Mouse (Mus musculus): ENCODE results near the gene Rwdd2b. TPM values are rescaled to one million over a fixed set of nuclear protein-coding genes. Genes with fewer than 3 reads are reported as not detected.

Gene Rwdd2b
- 11.0 and 12.3 TPM in 2 replicates for polyA plus RNA-seq (2014; fragmentation: Nextera tagmentation; extraction: Ambion mirVana)

- peak within 1 kb of the TSS; percentile 91 for H3K9ac ChIP-seq (ENCODE audit: low read length)
- peaks cover 7% of the 10 kb centered on the region for H3K36me3 ChIP-seq (ENCODE audit: control insufficient read depth, insufficient read depth, low read length)
- peak within 1 kb of the TSS; percentile 70 for H3K4me2 ChIP-seq (ENCODE audit: low read length)
- H3K4me1 ChIP-seq (ENCODE audit: control insufficient read depth in 2 of 2, insufficient read depth in 2 of 2, low read length in 2 of 2): peaks cover 6 to 11% of the 10 kb centered on the region in 2 experiments
- no peaks in the 10 kb centered on the region for H3K9me3 ChIP-seq (ENCODE audit: control insufficient read depth, low read length)
- H3K27ac ChIP-seq (replicated peaks in 1 of 2; ENCODE audit: control insufficient read depth in 1 of 2, insufficient read depth in 1 of 2, low read depth in 2 of 2, low read length in 2 of 2): peak within 1 kb of the TSS; percentile 89 to 92
- WGBS: under 1% methylated on average over 38 of the region's 38 CpGs
- ATAC-seq (ENCODE audit: insufficient number of reproducible peaks, insufficient read depth, low FRiP score, low read depth): peak; percentile 93
- H3K27me3 ChIP-seq (ENCODE audit: control insufficient read depth, insufficient read depth, low read length): no peaks in the 10 kb centered on the region
- H3K4me3 ChIP-seq (ENCODE audit: control insufficient read depth in 1 of 2, insufficient read depth in 1 of 2, low read depth in 1 of 2, low read length in 2 of 2): peak within 1 kb of the TSS; percentile 85 to 88
Measured at GRCm38 (mm10) chr16:87440184-87440686, at the start of gene Rwdd2b. TSS of gene Rwdd2b (minus strand) at chr16:87440573.

GRCm38 (mm10) chr16:87488605-87489004, 48.2 kb upstream of the Rwdd2b start:
- no peaks in the 10 kb centered on the region for H3K4me1 ChIP-seq (ENCODE audit: control insufficient read depth in 2 of 2, insufficient read depth in 2 of 2, low read length in 2 of 2)
- H3K36me3 ChIP-seq (ENCODE audit: control insufficient read depth, insufficient read depth, low read length): peaks cover 99% of the 10 kb centered on the region
- no peaks in the 10 kb centered on the region for H3K27me3 ChIP-seq (ENCODE audit: control insufficient read depth, insufficient read depth, low read length)
- H3K4me3 ChIP-seq (ENCODE audit: control insufficient read depth in 1 of 2, insufficient read depth in 1 of 2, low read depth in 1 of 2, low read length in 2 of 2): no peak overlapping the region
- 78% methylated on average over 2 of the region's 2 CpGs for WGBS
- H3K27ac ChIP-seq (replicated peaks in 1 of 2; ENCODE audit: control insufficient read depth in 1 of 2, insufficient read depth in 1 of 2, low read depth in 2 of 2, low read length in 2 of 2): no peak overlapping the region
- no peak overlapping the region for H3K4me2 ChIP-seq (ENCODE audit: low read length)
- no peak overlapping the region for H3K9ac ChIP-seq (ENCODE audit: low read length)
- H3K9me3 ChIP-seq (ENCODE audit: control insufficient read depth, low read length): no peaks in the 10 kb centered on the region
- ATAC-seq (ENCODE audit: insufficient number of reproducible peaks, insufficient read depth, low FRiP score, low read depth): no peak

DNA sequence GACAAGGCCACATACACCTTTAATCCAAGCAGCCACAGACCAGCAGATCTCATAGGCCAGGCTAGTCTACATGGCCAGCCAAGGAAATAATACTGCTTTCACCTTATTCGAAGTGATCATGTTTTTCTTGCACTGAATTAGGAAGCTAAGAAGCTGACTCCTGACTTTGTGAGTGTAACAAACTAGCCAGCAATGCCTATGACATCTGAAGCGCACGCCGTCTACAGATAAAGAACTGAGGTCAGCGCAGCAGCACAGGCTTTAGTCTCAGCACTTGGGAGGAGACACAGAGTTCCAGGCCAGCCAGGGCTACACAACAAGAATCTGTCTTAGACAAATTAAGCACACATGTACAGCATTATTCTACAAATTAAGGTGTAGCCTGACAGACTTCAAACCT, 46.4 kb upstream of the Rwdd2b start:
- no peak for ATAC-seq (ENCODE audit: insufficient number of reproducible peaks, insufficient read depth, low FRiP score, low read depth)
- H3K27ac ChIP-seq (replicated peaks in 1 of 2; ENCODE audit: control insufficient read depth in 1 of 2, insufficient read depth in 1 of 2, low read depth in 2 of 2, low read length in 2 of 2): no peak overlapping the region
- 81% methylated on average over 5 of the region's 5 CpGs for WGBS

DNA sequence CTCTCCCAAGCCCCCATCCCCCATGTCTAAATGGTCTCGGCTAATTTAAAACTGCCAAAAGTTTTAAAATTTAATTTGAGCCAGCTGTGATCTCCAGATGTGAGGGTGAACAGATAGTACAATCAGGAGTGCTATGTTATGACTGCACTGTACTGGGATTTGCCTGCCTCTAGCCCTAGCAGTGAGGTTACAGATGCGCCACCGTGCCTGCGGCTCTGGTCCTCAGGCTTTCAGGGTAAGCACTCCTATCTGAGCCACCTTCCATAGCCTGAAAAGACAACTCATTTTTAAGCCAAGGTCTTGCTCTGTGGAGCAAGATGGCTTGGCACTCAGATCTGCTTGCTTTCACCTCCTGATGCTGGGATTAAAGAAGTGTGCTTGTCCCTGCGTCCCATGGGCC, 44.0 kb upstream of the Rwdd2b start:
- Histone ChIP-seq H3K36me3 (ENCODE audit: control insufficient read depth, insufficient read depth, low read length) (peaks cover 94% of the 10 kb centered on the region), H3K4me2 (ENCODE audit: low read length) (no peak overlapping the region), H3K27ac (replicated peaks in 1 of 2; ENCODE audit: control insufficient read depth in 1 of 2, insufficient read depth in 1 of 2, low read depth in 2 of 2, low read length in 2 of 2) (no peak overlapping the region), H3K9me3 (ENCODE audit: control insufficient read depth, low read length) (no peaks in the 10 kb centered on the region), H3K4me1 (ENCODE audit: control insufficient read depth in 2 of 2, insufficient read depth in 2 of 2, low read length in 2 of 2) (no peaks in the 10 kb centered on the region), H3K9ac (ENCODE audit: low read length) (no peak overlapping the region), H3K4me3 (ENCODE audit: control insufficient read depth in 1 of 2, insufficient read depth in 1 of 2, low read depth in 1 of 2, low read length in 2 of 2) (no peak overlapping the region), H3K27me3 (ENCODE audit: control insufficient read depth, insufficient read depth, low read length) (no peaks in the 10 kb centered on the region)
- no peak for ATAC-seq (ENCODE audit: insufficient number of reproducible peaks, insufficient read depth, low FRiP score, low read depth)
- WGBS: 91% methylated on average over 5 of the region's 5 CpGs

More for the DNA sequence above, 46.4 kb upstream of the Rwdd2b start:
- Histone ChIP-seq H3K4me2 (ENCODE audit: low read length) (no peak overlapping the region), H3K27me3 (ENCODE audit: control insufficient read depth, insufficient read depth, low read length) (no peaks in the 10 kb centered on the region), H3K9ac (ENCODE audit: low read length) (no peak overlapping the region), H3K4me3 (ENCODE audit: control insufficient read depth in 1 of 2, insufficient read depth in 1 of 2, low read depth in 1 of 2, low read length in 2 of 2) (no peak overlapping the region), H3K9me3 (ENCODE audit: control insufficient read depth, low read length) (no peaks in the 10 kb centered on the region), H3K36me3 (ENCODE audit: control insufficient read depth, insufficient read depth, low read length) (peaks cover 98% of the 10 kb centered on the region), H3K4me1 (ENCODE audit: control insufficient read depth in 2 of 2, insufficient read depth in 2 of 2, low read length in 2 of 2) (no peaks in the 10 kb centered on the region)

GRCm38 (mm10) chr16:87470579-87470978, 30.2 kb upstream of the Rwdd2b start:
- H3K9ac ChIP-seq (ENCODE audit: low read length): no peak overlapping the region
- peaks cover 91% of the 10 kb centered on the region for H3K36me3 ChIP-seq (ENCODE audit: control insufficient read depth, insufficient read depth, low read length)
- 86% methylated on average over 4 of the region's 4 CpGs for WGBS

DNA sequence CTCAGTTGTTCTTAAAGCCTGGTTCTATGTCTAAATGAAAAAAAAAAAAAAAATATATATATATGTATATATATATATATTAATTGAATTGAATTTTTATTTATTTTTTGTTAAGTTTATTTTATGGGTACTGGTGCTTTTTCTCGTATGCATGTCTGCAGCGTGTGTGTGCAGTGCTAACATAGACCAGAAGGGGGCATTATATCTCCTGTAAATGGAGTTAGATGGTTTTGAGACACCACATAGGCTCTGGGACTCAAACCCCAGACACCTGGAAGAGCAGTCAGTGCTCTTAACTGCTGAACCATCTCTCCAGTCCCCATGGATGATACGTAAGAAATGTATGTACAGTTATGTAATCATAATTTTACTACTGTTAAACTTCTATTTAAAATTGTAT, 18.4 kb upstream of the Rwdd2b start:
- Histone ChIP-seq H3K4me3 (ENCODE audit: control insufficient read depth in 1 of 2, insufficient read depth in 1 of 2, low read depth in 1 of 2, low read length in 2 of 2) (no peak overlapping the region), H3K9ac (ENCODE audit: low read length) (no peak overlapping the region), H3K4me2 (ENCODE audit: low read length) (no peak overlapping the region), H3K27me3 (ENCODE audit: control insufficient read depth, insufficient read depth, low read length) (no peaks in the 10 kb centered on the region), H3K9me3 (ENCODE audit: control insufficient read depth, low read length) (no peaks in the 10 kb centered on the region), H3K4me1 (ENCODE audit: control insufficient read depth in 2 of 2, insufficient read depth in 2 of 2, low read length in 2 of 2) (peaks cover 4 to 16% of the 10 kb centered on the region in 2 experiments), H3K36me3 (ENCODE audit: control insufficient read depth, insufficient read depth, low read length) (peaks cover 46% of the 10 kb centered on the region), H3K27ac (replicated peaks in 1 of 2; ENCODE audit: control insufficient read depth in 1 of 2, insufficient read depth in 1 of 2, low read depth in 2 of 2, low read length in 2 of 2) (no peak overlapping the region)
- no peak for ATAC-seq (ENCODE audit: insufficient number of reproducible peaks, insufficient read depth, low FRiP score, low read depth)
- 96% methylated on average over 3 of the region's 3 CpGs for WGBS

More at GRCm38 (mm10) chr16:87470579-87470978, 30.2 kb upstream of the Rwdd2b start:
- no peak overlapping the region for H3K4me3 ChIP-seq (ENCODE audit: control insufficient read depth in 1 of 2, insufficient read depth in 1 of 2, low read depth in 1 of 2, low read length in 2 of 2)
- H3K4me1 ChIP-seq (ENCODE audit: control insufficient read depth in 2 of 2, insufficient read depth in 2 of 2, low read length in 2 of 2): no peaks in the 10 kb centered on the region
- no peak overlapping the region for H3K4me2 ChIP-seq (ENCODE audit: low read length)
- H3K9me3 ChIP-seq (ENCODE audit: control insufficient read depth, low read length): no peaks in the 10 kb centered on the region
- ATAC-seq (ENCODE audit: insufficient number of reproducible peaks, insufficient read depth, low FRiP score, low read depth): no peak
- no peaks in the 10 kb centered on the region for H3K27me3 ChIP-seq (ENCODE audit: control insufficient read depth, insufficient read depth, low read length)
- no peak overlapping the region for H3K27ac ChIP-seq (replicated peaks in 1 of 2; ENCODE audit: control insufficient read depth in 1 of 2, insufficient read depth in 1 of 2, low read depth in 2 of 2, low read length in 2 of 2)

DNA sequence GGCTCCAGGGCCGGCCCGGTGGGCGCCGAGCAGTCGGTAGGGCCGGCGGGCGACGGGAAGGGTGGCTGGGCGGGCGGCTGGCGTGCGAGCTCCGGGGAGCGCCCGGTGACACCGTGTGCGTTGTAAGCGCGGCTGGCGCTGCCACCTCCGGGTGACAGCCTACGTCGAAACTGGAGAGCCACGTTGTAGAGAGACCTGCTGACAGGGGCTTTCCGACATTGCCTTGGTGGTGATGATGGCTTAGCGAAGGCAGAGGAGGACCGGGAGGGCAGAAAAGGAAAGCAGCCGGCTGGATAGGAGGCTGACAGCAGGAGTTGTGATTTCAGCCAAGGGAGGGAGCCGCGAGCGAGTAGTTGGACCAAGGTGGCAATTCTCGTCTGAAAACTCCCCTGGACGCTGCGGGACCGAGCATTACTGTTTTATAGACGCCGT, 14.8 kb upstream of the Rwdd2b start:
- peak overlapping the region; percentile 68 to 99 for H3K4me3 ChIP-seq (ENCODE audit: control insufficient read depth in 1 of 2, insufficient read depth in 1 of 2, low read depth in 1 of 2, low read length in 2 of 2)
- H3K4me2 ChIP-seq (ENCODE audit: low read length): peak overlapping the region; percentile 95
- ATAC-seq (ENCODE audit: insufficient number of reproducible peaks, insufficient read depth, low FRiP score, low read depth): peak; percentile 66
- H3K4me1 ChIP-seq (ENCODE audit: control insufficient read depth in 2 of 2, insufficient read depth in 2 of 2, low read length in 2 of 2): peaks cover 4 to 16% of the 10 kb centered on the region in 2 experiments
- peaks cover 14% of the 10 kb centered on the region for H3K36me3 ChIP-seq (ENCODE audit: control insufficient read depth, insufficient read depth, low read length)
- H3K9me3 ChIP-seq (ENCODE audit: control insufficient read depth, low read length): no peaks in the 10 kb centered on the region
- WGBS: under 1% methylated on average over 38 of the region's 38 CpGs
- peak overlapping the region; percentile 54 to 83 for H3K27ac ChIP-seq (replicated peaks in 1 of 2; ENCODE audit: control insufficient read depth in 1 of 2, insufficient read depth in 1 of 2, low read depth in 2 of 2, low read length in 2 of 2)
- no peaks in the 10 kb centered on the region for H3K27me3 ChIP-seq (ENCODE audit: control insufficient read depth, insufficient read depth, low read length)
- H3K9ac ChIP-seq (ENCODE audit: low read length): peak overlapping the region; percentile 87
